Mouse (Mus musculus): ENCODE results near the gene L3mbtl4. TPM values are rescaled to one million over a fixed set of nuclear protein-coding genes. Genes with fewer than 3 reads are reported as not detected.
A peak's percentile ranks its signal among the peaks of the same experiment; 100 is the strongest.
"Not testable (repeated sequence)": the region's sequence is repeated elsewhere in the genome, so short reads cannot be mapped to it uniquely, and the experiment has no call there.

Gene L3mbtl4
- total RNA-seq, 4 experiments from 2014 or later, result 0.15 to 0.29 TPM; not detected in 2

- no peak for DNase-seq (ENCODE audit: low spot score in 2 of 2)
These were observed 114.9 kb downstream of the L3mbtl4 start for GRCm38 (mm10) chr17:68388481-68388880.

DNA sequence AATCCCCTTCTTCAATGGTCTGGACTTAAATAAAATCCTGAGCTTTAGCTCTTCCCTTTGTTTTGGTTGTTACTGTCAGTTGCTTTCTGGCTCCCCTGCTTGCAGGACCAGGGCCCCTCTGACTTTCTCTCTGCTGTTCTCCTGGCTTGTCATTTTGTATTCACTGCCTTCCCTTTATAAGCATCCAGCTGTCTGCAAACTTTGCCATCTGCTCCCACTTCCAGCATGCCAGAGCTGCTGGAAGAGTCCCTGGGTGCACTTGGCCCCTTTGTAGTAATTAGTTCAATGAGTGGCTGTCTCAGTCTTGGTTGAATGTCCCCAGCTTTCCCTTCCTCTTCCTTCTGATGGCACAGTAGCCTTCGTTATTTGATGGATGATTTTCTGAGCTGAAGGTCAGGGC, 132.4 kb downstream of the L3mbtl4 start:
- no peak for DNase-seq (ENCODE audit: low spot score in 2 of 2)

- DNase-seq (ENCODE audit: low spot score in 2 of 2), result not testable (repeated sequence)
These were observed 133.5 kb downstream of the L3mbtl4 start for GRCm38 (mm10) chr17:68407121-68407520.

DNA sequence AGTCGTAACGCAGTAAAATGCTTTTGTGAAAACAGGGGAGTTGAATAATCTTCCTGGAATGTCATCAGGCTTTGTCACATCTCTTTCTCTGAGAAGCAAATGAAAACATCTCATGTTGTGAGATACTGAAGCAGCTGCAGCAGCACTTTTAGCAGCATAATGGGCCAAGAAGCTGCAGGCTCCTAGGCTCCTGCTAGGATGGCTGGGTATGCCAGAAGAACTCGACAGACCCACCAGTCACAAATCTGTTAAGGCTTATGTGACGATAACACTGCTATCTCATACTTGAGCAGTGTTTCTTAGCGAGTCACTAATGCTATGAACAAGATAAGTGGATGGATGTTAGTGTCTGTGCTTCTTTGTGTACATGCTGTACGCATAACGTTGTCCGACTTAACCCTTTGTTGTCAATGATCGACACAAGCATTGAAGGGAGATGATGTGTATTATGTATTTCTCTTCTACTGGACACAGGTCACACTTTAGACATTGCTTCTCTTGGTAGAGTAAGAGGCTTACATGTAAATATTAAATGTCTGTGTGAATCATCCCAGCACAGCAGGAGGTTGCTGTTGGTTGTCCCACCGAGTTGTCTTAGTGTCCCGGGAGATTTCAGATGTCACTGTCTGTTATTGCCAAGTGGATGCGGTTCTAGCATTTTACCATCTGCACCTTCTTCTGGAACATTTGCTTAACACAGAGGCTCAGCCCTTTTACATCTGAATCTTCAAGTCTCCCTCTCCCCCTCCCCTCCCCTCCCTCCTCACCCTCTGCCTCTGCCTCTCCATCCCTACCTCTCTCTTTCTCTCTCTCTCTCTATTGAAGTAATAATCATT, 149.3 kb downstream of the L3mbtl4 start:
- DNase-seq (ENCODE audit: low spot score in 2 of 2), result no peak

- no peak for DNase-seq (ENCODE audit: low spot score in 2 of 2)
These were observed 160.0 kb downstream of the L3mbtl4 start for GRCm38 (mm10) chr17:68433576-68433975.

DNA sequence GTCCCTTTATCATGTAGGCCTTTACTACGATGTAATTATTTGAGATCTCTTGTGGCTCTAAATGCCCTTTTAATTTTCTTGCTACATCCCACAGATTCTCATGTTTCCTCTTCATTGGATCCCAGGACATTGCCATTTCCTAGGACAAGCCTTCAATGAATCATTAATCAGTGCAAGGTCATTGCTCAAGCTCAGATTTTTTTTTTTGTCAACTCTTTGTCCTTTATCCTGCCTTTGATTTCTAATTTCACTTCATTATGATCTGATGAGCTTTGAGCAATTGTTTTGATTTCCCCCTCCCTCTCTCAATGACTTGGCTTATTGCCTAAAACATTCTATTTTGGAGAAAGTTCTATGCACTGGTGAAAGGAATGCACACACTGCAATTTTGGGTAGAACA, 177.3 kb downstream of the L3mbtl4 start:
- no peak for DNase-seq (ENCODE audit: low spot score in 2 of 2)

GRCm38 (mm10) chr17:68461471-68461870, 187.9 kb downstream of the L3mbtl4 start:
- no peak for DNase-seq (ENCODE audit: low spot score in 2 of 2)

DNA sequence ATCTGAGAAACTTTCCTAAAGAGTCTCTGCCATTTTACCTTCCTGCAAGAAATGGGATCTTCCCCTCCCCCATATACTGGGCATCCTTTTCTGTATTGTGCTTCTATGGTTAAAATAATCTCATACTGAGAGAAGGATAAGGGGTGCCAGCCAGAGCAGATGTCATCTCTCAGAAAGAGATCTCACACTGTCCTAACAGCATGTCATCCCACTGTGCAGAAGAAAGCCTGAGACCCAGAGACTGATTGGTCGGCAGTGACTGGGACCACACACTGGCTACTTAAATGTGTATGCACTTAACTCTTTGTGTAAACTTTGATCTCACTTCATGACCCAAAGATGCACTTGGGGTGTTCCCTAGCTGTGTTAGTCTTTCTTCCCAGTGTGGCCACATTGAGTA, 193.7 kb downstream of the L3mbtl4 start:
- no peak for DNase-seq (ENCODE audit: low spot score in 2 of 2)

- DNase-seq (ENCODE audit: low spot score in 2 of 2), result no peak
These were observed 216.6 kb downstream of the L3mbtl4 start for GRCm38 (mm10) chr17:68490065-68490691.

DNA sequence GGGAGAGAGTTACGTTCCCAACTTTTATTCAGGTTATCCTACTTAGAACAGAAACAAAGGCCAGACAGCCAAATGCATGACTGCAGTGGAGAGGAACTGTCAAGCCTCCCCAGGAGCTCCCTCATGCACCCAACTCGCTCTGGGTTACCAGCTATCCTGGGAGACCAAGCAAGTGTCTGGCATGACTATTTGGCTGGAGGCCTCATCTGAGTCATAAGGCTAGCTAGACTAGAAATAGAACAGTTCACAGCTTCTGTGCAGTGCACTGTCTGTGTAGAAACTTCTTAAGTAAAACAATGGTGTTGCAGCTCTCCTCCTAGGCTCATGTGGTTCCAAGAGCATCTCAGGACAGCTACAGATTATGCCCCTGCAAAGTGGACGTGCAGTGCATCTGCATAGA, 218.6 kb downstream of the L3mbtl4 start:
- DNase-seq (ENCODE audit: low spot score in 2 of 2), result peak in 1 of 2 experiments; percentile 4

- not testable (repeated sequence) for DNase-seq (ENCODE audit: low spot score in 2 of 2)
These were observed 229.4 kb downstream of the L3mbtl4 start for GRCm38 (mm10) chr17:68502998-68503397.

DNA sequence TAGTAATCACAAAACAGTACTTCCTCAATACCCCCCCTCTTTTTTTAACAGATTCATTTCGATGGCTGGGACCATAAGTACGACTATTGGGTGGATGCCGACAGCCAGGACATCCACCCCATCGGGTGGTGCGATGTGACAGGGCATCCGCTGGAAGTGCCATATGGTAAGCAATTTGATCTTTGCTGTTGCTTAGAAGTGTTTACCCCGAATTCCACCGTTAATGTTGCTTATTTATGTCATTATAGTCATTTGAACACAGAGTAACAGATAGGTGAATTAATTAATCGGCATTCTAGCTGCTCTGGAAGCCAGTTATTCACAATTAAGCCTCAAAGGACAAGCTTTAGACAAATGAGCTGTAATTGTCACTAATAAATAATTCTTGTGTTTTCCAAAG, 286.1 kb downstream of the L3mbtl4 start:
- DNase-seq (ENCODE audit: low spot score in 2 of 2), result no peak

DNA sequence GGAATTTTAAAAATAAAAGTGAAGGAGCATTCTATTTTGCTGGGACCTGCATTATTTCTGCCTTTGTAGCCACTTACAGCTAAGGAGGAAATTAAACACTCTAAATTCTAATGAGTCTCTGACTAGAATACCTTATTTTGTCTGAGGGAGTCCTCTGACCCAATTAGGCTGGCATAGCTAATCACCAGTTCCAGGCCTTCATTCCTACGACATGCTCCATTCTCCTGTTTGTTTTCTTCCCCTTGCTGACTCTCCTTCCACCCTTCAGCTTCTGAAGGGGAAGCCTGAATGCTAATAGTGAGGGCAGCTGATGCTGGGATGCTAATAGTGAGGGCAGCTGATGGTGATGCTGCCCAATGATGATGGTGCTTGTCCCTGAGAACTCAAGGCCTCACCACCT, 286.7 kb downstream of the L3mbtl4 start:
- no peak for DNase-seq (ENCODE audit: low spot score in 2 of 2)

GRCm38 (mm10) chr17:68571806-68572205, 298.2 kb downstream of the L3mbtl4 start:
- no peak for DNase-seq (ENCODE audit: low spot score in 2 of 2)

DNA sequence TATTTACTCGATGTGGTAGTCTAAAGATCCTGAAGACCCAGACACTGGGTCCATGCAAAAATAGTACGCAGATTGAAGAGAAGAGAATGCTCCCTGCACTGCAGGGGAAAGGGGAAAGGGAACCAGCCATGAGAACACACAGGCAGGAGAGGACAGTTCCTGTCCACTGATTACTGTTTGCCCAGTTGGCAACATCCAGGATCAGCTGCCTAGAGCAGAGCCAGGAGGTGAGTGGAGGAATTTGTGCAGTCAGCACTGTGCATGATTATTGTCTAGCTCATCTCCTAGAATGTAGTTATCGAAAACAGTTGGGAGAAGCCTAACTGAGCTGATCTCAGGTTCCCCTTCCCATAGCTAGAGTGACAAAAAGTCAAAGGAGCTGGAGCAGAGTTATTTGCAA, 311.6 kb downstream of the L3mbtl4 start:
- DNase-seq (ENCODE audit: low spot score in 2 of 2), result no peak

- no peak for DNase-seq (ENCODE audit: low spot score in 2 of 2)
These were observed 318.0 kb downstream of the L3mbtl4 start for GRCm38 (mm10) chr17:68591619-68592018.

- DNase-seq (ENCODE audit: low spot score in 2 of 2), result no peak
These were observed 329.1 kb downstream of the L3mbtl4 start for GRCm38 (mm10) chr17:68602744-68603143.

DNA sequence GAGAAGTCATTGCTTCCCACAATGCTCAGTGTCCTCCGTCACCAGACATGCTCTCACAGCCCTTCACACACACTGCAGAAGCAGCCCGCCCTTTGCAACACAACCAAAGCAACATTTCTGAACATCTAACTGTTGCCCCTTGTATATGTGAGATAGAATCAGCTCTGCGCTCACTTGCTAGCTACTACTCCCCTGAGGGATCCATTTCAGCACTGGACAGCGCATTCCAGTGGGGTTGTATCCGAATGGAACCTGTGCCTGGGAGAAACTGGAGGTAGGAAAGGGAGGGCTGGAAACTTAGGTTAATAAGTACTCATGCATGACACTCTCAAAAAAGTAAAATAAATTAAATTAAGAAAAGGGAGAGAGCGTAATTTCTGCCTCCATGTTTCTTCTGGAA, 334.1 kb downstream of the L3mbtl4 start:
- no peak for DNase-seq (ENCODE audit: low spot score in 2 of 2)

DNA sequence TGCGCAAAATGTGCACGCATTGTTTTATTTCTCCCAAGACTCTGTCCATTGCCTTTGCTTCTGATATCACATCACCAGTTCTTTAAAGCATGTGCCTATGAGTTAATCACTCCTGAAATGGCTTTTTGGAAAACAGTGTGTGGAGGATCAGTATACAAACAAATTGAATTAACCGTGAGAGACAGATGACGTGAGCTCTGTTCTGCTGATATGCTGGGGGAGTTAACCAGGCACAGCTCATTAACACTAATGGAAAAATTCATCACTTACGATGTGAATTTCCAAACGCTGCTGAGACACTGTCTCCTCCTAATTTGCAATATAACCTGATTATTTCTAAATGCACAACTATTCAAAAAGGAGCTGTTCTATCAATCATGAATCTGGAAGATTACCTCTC, 337.6 kb downstream of the L3mbtl4 start:
- no peak for DNase-seq (ENCODE audit: low spot score in 2 of 2)

DNA sequence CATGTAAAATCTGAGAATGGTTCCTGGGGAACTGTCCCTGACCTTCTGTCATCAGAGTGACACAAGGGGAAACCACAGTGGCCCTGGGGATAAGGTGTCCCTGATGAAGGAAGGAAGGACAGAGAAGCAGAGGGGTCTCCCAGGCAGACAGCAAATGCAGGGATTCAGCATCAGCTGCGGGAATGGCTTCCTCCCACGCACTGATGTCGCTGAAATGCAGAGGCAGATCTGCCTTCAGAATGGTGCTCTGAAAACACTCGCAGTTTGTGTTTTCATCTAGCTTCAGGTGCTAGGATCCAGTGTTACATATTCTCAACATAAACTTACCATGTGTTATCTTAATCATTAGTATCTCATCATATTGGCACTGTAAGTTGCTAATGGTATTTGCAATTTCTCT, 351.7 kb downstream of the L3mbtl4 start:
- DNase-seq (ENCODE audit: low spot score in 2 of 2), result no peak

- no peak for DNase-seq (ENCODE audit: low spot score in 2 of 2)
These were observed 356.2 kb downstream of the L3mbtl4 start for GRCm38 (mm10) chr17:68629631-68630426.

DNA sequence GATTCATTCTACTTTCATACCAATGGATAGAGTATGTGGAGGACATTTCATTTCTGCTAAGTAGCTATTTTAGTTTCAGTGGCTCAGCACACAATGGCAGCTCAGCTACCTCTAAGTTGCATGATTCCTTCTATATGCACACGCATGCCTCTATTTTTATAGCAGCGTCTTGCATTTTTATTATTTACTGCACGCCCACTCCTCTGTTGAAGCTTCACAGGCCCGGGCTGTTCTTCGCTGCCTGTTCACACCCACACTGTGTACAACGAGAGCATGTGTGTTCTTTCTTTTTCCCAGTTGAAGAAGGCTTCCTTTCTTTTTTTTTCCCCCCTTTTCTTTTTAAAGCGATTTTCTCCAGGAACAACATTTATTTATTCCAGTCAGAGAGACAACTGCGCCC, 357.8 kb downstream of the L3mbtl4 start:
- no peak for DNase-seq (ENCODE audit: low spot score in 2 of 2)
